Mouse (Mus musculus): ENCODE measurements around the gene Wipi2. TPM values are rescaled to one million over a fixed set of nuclear protein-coding genes. Genes with fewer than 3 reads are reported as not detected.

Gene Wipi2
- total and polyA plus RNA-seq, 3 experiments, result 38.6 to 74.7 (median 53.6) TPM

- TF ChIP-seq HCFC1 (IDR thresholded peaks at IDR 0.05; ENCODE audit: low read depth, low read length) (peak; percentile 85), TAL1 (IDR thresholded peaks at IDR 0.05; ENCODE audit: low read length) (no peak), ELF1 (IDR thresholded peaks at IDR 0.05; ENCODE audit: low read depth, low read length) (peak; percentile 74; the same call in 1 of the 2 replicates), TBP (IDR thresholded peaks at IDR 0.05; ENCODE audit: low read depth, low read length) (peak; percentile 90)
Measured at GRCm38 (mm10) chr5:142628726-142629662, 1.5 kb downstream of the Wipi2 start (continued).

GRCm38 (mm10) chr5:142629663-142630025 is 2.1 kb downstream of the Wipi2 start:
- TF ChIP-seq ZKSCAN1 (IDR thresholded peaks at IDR 0.05; ENCODE audit: low read depth, low read length) (no peak), KAT2A (conservative IDR thresholded peaks at IDR 0.05; ENCODE audit: low read depth, low read length) (no peak), E2F4 (IDR thresholded peaks at IDR 0.05; ENCODE audit: borderline replicate concordance, low read depth, low read length) (no peak), MXI1 (IDR thresholded peaks at IDR 0.05; ENCODE audit: low read depth, low read length) (no peak), TAL1 (IDR thresholded peaks at IDR 0.05; ENCODE audit: low read length) (no peak), ZMIZ1 (IDR thresholded peaks at IDR 0.05; ENCODE audit: low read depth, low read length) (no peak), ETS1 (IDR thresholded peaks at IDR 0.05; ENCODE audit: low read depth, low read length) (no peak), RAD21 (IDR thresholded peaks at IDR 0.05; ENCODE audit: low read depth, low read length) (no peak), MAX (IDR thresholded peaks at IDR 0.05; ENCODE audit: low read length) (no peak), ZC3H11A (IDR thresholded peaks at IDR 0.05; ENCODE audit: low read depth, low read length) (no peak), MAFK (IDR thresholded peaks at IDR 0.05; ENCODE audit: borderline replicate concordance, low read depth, low read length) (no peak), TCF12 (IDR thresholded peaks at IDR 0.05; ENCODE audit: low read depth, low read length) (no peak)
- peaks cover 0 to 5% of the 10 kb centered on the region in 2 experiments; a peak in 2 of 4 replicates for H3K36me3 ChIP-seq (ENCODE audit: control insufficient read depth in 1 of 2, insufficient read depth in 2 of 2, low read length in 2 of 2)
- H3K27ac ChIP-seq (ENCODE audit: control insufficient read depth, low read depth, low read length), result peak overlapping the region; percentile 26
- no peaks in the 10 kb centered on the region for H3K27me3 ChIP-seq (ENCODE audit: control insufficient read depth in 1 of 2, insufficient read depth in 2 of 2, low read length in 2 of 2)
- H3K4me3 ChIP-seq (ENCODE audit: control insufficient read depth in 1 of 2, insufficient read depth in 1 of 2, low read depth in 2 of 2, low read length in 2 of 2), result peak overlapping the region; percentile 91 to 100
- no peak for DNase-seq (ENCODE audit: low read depth, low spot score)
- H3K9me3 ChIP-seq (replicated peaks; ENCODE audit: insufficient read depth, low read length), result no peaks in the 10 kb centered on the region
- H3K79me2 ChIP-seq (ENCODE audit: control insufficient read depth, insufficient read depth, low read length, poor library complexity), result peaks cover 20% of the 10 kb centered on the region
- H3K4me1 ChIP-seq (ENCODE audit: control insufficient read depth in 1 of 2, insufficient read depth in 2 of 2, low read length in 2 of 2), result peaks cover 0 to 7% of the 10 kb centered on the region in 2 experiments; a peak in 1 of 4 replicates
- H3K9ac ChIP-seq (ENCODE audit: control insufficient read depth, low read depth, low read length, poor library complexity, severe bottlenecking), result peak overlapping the region; percentile 82

- H3K27ac ChIP-seq (ENCODE audit: control insufficient read depth, low read depth, low read length), result peak overlapping the region; percentile 16; the same call in 1 of the 2 replicates
- H3K9me3 ChIP-seq (replicated peaks; ENCODE audit: insufficient read depth, low read length), result no peaks in the 10 kb centered on the region
- H3K27me3 ChIP-seq (ENCODE audit: control insufficient read depth in 1 of 2, insufficient read depth in 2 of 2, low read length in 2 of 2), result no peaks in the 10 kb centered on the region
- peak overlapping the region; percentile 91 to 100 for H3K4me3 ChIP-seq (ENCODE audit: control insufficient read depth in 1 of 2, insufficient read depth in 1 of 2, low read depth in 2 of 2, low read length in 2 of 2)
- peak; percentile 72 for DNase-seq (ENCODE audit: low read depth, low spot score)
- H3K79me2 ChIP-seq (ENCODE audit: control insufficient read depth, insufficient read depth, low read length, poor library complexity), result peaks cover 20% of the 10 kb centered on the region
- H3K9ac ChIP-seq (ENCODE audit: control insufficient read depth, low read depth, low read length, poor library complexity, severe bottlenecking), result peak overlapping the region; percentile 82
- H3K4me1 ChIP-seq (ENCODE audit: control insufficient read depth in 1 of 2, insufficient read depth in 2 of 2, low read length in 2 of 2), result peaks cover 0 to 7% of the 10 kb centered on the region in 2 experiments; a peak in 1 of 4 replicates
- H3K36me3 ChIP-seq (ENCODE audit: control insufficient read depth in 1 of 2, insufficient read depth in 2 of 2, low read length in 2 of 2), result peaks cover 0 to 5% of the 10 kb centered on the region in 2 experiments; a peak in 3 of 4 replicates
- no peak for TF ChIP-seq MEF2A (IDR thresholded peaks at IDR 0.05; ENCODE audit: extremely low read depth, insufficient replicate concordance, low read depth, low read length, poor library complexity, severe bottlenecking)
- no peak for TF ChIP-seq USF2 (IDR thresholded peaks at IDR 0.05; ENCODE audit: borderline replicate concordance in 1 of 2, insufficient read depth in 1 of 2, low read depth in 1 of 2, low read length in 2 of 2)
- TF ChIP-seq ZC3H11A (IDR thresholded peaks at IDR 0.05; ENCODE audit: low read depth, low read length), result peak; percentile 9; the same call in 1 of the 2 replicates
- TF ChIP-seq ZMIZ1 (IDR thresholded peaks at IDR 0.05; ENCODE audit: low read depth, low read length), result no peak
- no peak for TF ChIP-seq RCOR1 (IDR thresholded peaks at IDR 0.05; ENCODE audit: low read depth, low read length)
- TF ChIP-seq SIN3A (IDR thresholded peaks at IDR 0.05; ENCODE audit: low read length), result no peak
- no peak for TF ChIP-seq MYB (IDR thresholded peaks at IDR 0.05; ENCODE audit: low read depth, low read length)
- no peak for TF ChIP-seq GABPA (IDR thresholded peaks at IDR 0.05; ENCODE audit: low read depth, low read length)
- TF ChIP-seq USF1 (IDR thresholded peaks at IDR 0.05; ENCODE audit: low read depth, low read length), result no peak
- TF ChIP-seq CTCF (IDR thresholded peaks at IDR 0.05 in 2 of 3, conservative IDR thresholded peaks at IDR 0.05 in 1 of 3; ENCODE audit: control insufficient read depth in 1 of 3, insufficient read depth in 1 of 3, low read depth in 2 of 3, low read length in 3 of 3, poor library complexity in 1 of 3, severe bottlenecking in 1 of 3), result no peak
- peak in 1 of 2 experiments; percentile 37; a peak in 1 of 4 replicates for TF ChIP-seq POLR2A (IDR thresholded peaks at IDR 0.05; ENCODE audit: control insufficient read depth in 1 of 2, insufficient read depth in 1 of 2, low read depth in 1 of 2, low read length in 2 of 2, poor library complexity in 1 of 2)
- no peak for TF ChIP-seq NRF1 (IDR thresholded peaks at IDR 0.05; ENCODE audit: insufficient read depth, low read depth, low read length, poor library complexity, severe bottlenecking)
- TF ChIP-seq RAD21 (IDR thresholded peaks at IDR 0.05; ENCODE audit: low read depth, low read length), result no peak
- TF ChIP-seq NELFE (IDR thresholded peaks at IDR 0.05; ENCODE audit: low read depth, low read length), result no peak; the same call in 1 of the 2 replicates
- TF ChIP-seq ZNF384 (IDR thresholded peaks at IDR 0.05; ENCODE audit: low read depth, low read length), result no peak
Measured at GRCm38 (mm10) chr5:142630224-142630623, 2.7 kb downstream of the Wipi2 start.

Data from MEL (cell line).